Mouse (Mus musculus) lung, postnatal 0 days (tissue): ENCODE measurements around the gene Shroom3. TPM values are rescaled to one million over a fixed set of nuclear protein-coding genes. Genes with fewer than 3 reads are reported as not detected.
A peak's percentile ranks its signal among the peaks of the same experiment; 100 is the strongest.

Experiments used
- ATAC-seq: fragments of 200-750 bp; cut with Nextera tagmentation; 2 replicates; pipeline ENCODE4 v1.8.0; 2017; ENCODE audit warnings: moderate library complexity
- DNase-seq: peaks from one replicate; pipeline ENCODE4 v3.0.0-alpha.2; 2016; ENCODE audit warnings: low spot score
- H3K27ac ChIP-seq: fragments of 300-500 bp; sonication (generic); 2 replicates; pipeline ENCODE4 v1.5.1; 2014; ENCODE audit warnings: antibody characterized with exemption, mild to moderate bottlenecking, low read length, mixed read lengths
- H3K27me3 ChIP-seq: fragments of 300-500 bp; sonication (generic); replicated peaks from 2 replicates; pipeline ENCODE4 v1.6.1; 2014; ENCODE audit warnings: low read length, mixed read lengths; ENCODE audit not compliant: insufficient read depth
- H3K36me3 ChIP-seq: fragments of 300-500 bp; sonication (generic); 2 replicates; pipeline ENCODE4 v1.6.1; 2014; ENCODE audit warnings: low read length, mixed read lengths; ENCODE audit not compliant: insufficient read depth
- H3K4me1 ChIP-seq: fragments of 300-500 bp; sonication (generic); 2 replicates; pipeline ENCODE4 v1.6.1; 2014; ENCODE audit warnings: antibody characterized with exemption, low read depth, low read length, mixed read lengths; ENCODE audit not compliant: insufficient read depth
- H3K4me2 ChIP-seq: fragments of 300-500 bp; sonication (generic); replicated peaks from 2 replicates; pipeline ENCODE4 v1.6.1; 2014; ENCODE audit warnings: low read depth, mild to moderate bottlenecking, low read length, moderate library complexity, mixed read lengths
- H3K4me3 ChIP-seq: fragments of 300-500 bp; sonication (generic); 2 replicates; pipeline ENCODE4 v1.5.1; 2014; ENCODE audit warnings: low read depth, low read length
- H3K9ac ChIP-seq: fragments of 300-500 bp; sonication (generic); replicated peaks from 2 replicates; pipeline ENCODE4 v1.6.1; 2014; ENCODE audit warnings: low read depth, mild to moderate bottlenecking
- H3K9me3 ChIP-seq: fragments of 300-500 bp; sonication (generic); 2 replicates; pipeline ENCODE4 v1.6.1; 2016; ENCODE audit warnings: low read length, mixed read lengths
- CTCF ChIP-seq: IDR thresholded peaks from 2 replicates; pipeline ENCODE4 v1.5.1; 2016; ENCODE audit warnings: antibody characterized with exemption, mild to moderate bottlenecking
- EP300 ChIP-seq: IDR thresholded peaks from 2 replicates; pipeline ENCODE4 v1.6.1; 2016; ENCODE audit warnings: antibody characterized with exemption, mild to moderate bottlenecking, control low read depth
- WGBS: fragments of 180-500 bp; shearing (Covaris S2); extraction: QIAGEN DNeasy Blood & Tissue Kit; methylation state at CpG from one replicate; pipeline ENCODE4 v1.1.7; 2014; 5-methylcytosine and 5-hydroxymethylcytosine counted together
- polyA plus RNA-seq: library from polyadenylated mRNA; unstranded; fragments of >200 nt; fragmentation: Nextera tagmentation; extraction: Ambion mirVana; gene quantifications from 2 replicates; pipeline ENCODE4 v1.2.1, GENCODE M21; 2015

The Shroom3 gene
- polyA plus RNA-seq, 1 experiment from 2014 or later: 8.8 TPM

GRCm38 (mm10) chr5:92666860-92667259, 16.4 kb upstream of the Shroom3 start:
- no peak for ATAC-seq
- 78% methylated on average over 5 of the region's 5 CpGs for WGBS

GRCm38 (mm10) chr5:92674859-92675573, 8.2 kb upstream of the Shroom3 start, which contains the start of gene Ccdc158:
Ccdc158 (minus strand) TSS chr5:92675271.
- ATAC-seq (peak; percentile 88), DNase-seq (peak; percentile 97)
- Histone ChIP-seq H3K4me1 (peaks cover 10% of the 10 kb centered on the region; the same call in 1 of the 2 replicates), H3K27me3 (no peaks in the 10 kb centered on the region), H3K4me3 (peak within 1 kb of the TSS; percentile 31), H3K9ac (no peak within 1 kb of the TSS), H3K36me3 (no peaks in the 10 kb centered on the region), H3K9me3 (no peaks in the 10 kb centered on the region), H3K4me2 (peak within 1 kb of the TSS; percentile 64), H3K27ac (peak within 1 kb of the TSS; percentile 20; the same call in 1 of the 2 replicates)
- 15% methylated on average over 43 of the region's 55 CpGs for WGBS
- TF ChIP-seq CTCF: no peak
- no peak for TF ChIP-seq EP300

More at GRCm38 (mm10) chr5:92666860-92667259, 16.4 kb upstream of the Shroom3 start:
- H3K27ac ChIP-seq: no peak overlapping the region
- DNase-seq: no peak
- no peak overlapping the region for H3K4me2 ChIP-seq
- H3K9ac ChIP-seq: no peak overlapping the region
- H3K4me3 ChIP-seq: no peak overlapping the region
- H3K4me1 ChIP-seq: no peaks in the 10 kb centered on the region; the same call in 1 of the 2 replicates
- no peaks in the 10 kb centered on the region for H3K27me3 ChIP-seq
- TF ChIP-seq EP300: no peak
- TF ChIP-seq CTCF: no peak
- H3K36me3 ChIP-seq: no peaks in the 10 kb centered on the region
- H3K9me3 ChIP-seq: no peaks in the 10 kb centered on the region

GRCm38 (mm10) chr5:92675574-92675920, 7.7 kb upstream of the Shroom3 start:
- TF ChIP-seq EP300 (no peak), CTCF (no peak)
- peak overlapping the region; percentile 31 for H3K4me3 ChIP-seq
- peak overlapping the region; percentile 64 for H3K4me2 ChIP-seq
- H3K27me3 ChIP-seq: no peaks in the 10 kb centered on the region
- no peak overlapping the region for H3K9ac ChIP-seq
- WGBS: under 1% methylated on average over 9 of the region's 9 CpGs
- H3K4me1 ChIP-seq: peaks cover 10% of the 10 kb centered on the region; the same call in 1 of the 2 replicates
- no peak overlapping the region for H3K27ac ChIP-seq
- no peak for DNase-seq
- peak; percentile 43 for ATAC-seq
- H3K9me3 ChIP-seq: no peaks in the 10 kb centered on the region
- no peaks in the 10 kb centered on the region for H3K36me3 ChIP-seq

- Histone ChIP-seq H3K4me3 (no peak overlapping the region), H3K27me3 (no peaks in the 10 kb centered on the region), H3K9me3 (no peaks in the 10 kb centered on the region), H3K36me3 (no peaks in the 10 kb centered on the region), H3K27ac (no peak overlapping the region), H3K4me2 (no peak overlapping the region), H3K4me1 (peaks cover 10% of the 10 kb centered on the region; the same call in 1 of the 2 replicates), H3K9ac (no peak overlapping the region)
- ATAC-seq (no peak), DNase-seq (peak; percentile 86)
- 21% methylated on average over 4 of the region's 4 CpGs for WGBS
- peak; percentile 77 for TF ChIP-seq CTCF
- TF ChIP-seq EP300: no peak
Observed at GRCm38 (mm10) chr5:92679441-92679840, 3.8 kb upstream of the Shroom3 start.

- H3K27ac ChIP-seq: no peak overlapping the region
- H3K4me2 ChIP-seq: no peak overlapping the region
- no peaks in the 10 kb centered on the region for H3K27me3 ChIP-seq
- TF ChIP-seq CTCF (no peak), EP300 (no peak)
- no peaks in the 10 kb centered on the region for H3K36me3 ChIP-seq
- no peak overlapping the region for H3K9ac ChIP-seq
- ATAC-seq (no peak), DNase-seq (no peak)
- WGBS: 95% methylated on average over 10 of the region's 10 CpGs
- no peak overlapping the region for H3K4me3 ChIP-seq
- no peaks in the 10 kb centered on the region for H3K4me1 ChIP-seq
- no peaks in the 10 kb centered on the region for H3K9me3 ChIP-seq
Observed at GRCm38 (mm10) chr5:92681861-92682260, 1.4 kb upstream of the Shroom3 start.

- Histone ChIP-seq H3K4me3 (peak overlapping the region; percentile 43), H3K4me1 (no peaks in the 10 kb centered on the region), H3K4me2 (peak overlapping the region; percentile 72), H3K9ac (peak overlapping the region; percentile 41), H3K27me3 (no peaks in the 10 kb centered on the region), H3K36me3 (no peaks in the 10 kb centered on the region), H3K9me3 (no peaks in the 10 kb centered on the region), H3K27ac (peak overlapping the region; percentile 71)
- TF ChIP-seq EP300 (no peak), CTCF (no peak)
- ATAC-seq (peak; percentile 31), DNase-seq (peak; percentile 68)
- 2% methylated on average over 39 of the region's 39 CpGs for whole genome bisulfite sequencing
Observed at GRCm38 (mm10) chr5:92682621-92683348, 450 bp upstream of the Shroom3 start.
